Mouse (Mus musculus) hindbrain, embryonic 11.5 days (tissue): Measurements from ENCODE around the gene Mab21l3. TPM values are rescaled to one million over a fixed set of nuclear protein-coding genes. Genes with fewer than 3 reads are reported as not detected.
A peak's percentile ranks its signal among the peaks of the same experiment; 100 is the strongest.

Experiments used
- ATAC-seq: fragments of 200-750 bp; cut with Nextera tagmentation; 2 replicates; pipeline ENCODE4 v1.8.0; 2017; ENCODE audit warnings: mild to moderate bottlenecking, moderate TSS enrichment, moderate library complexity; ENCODE audit not compliant: low FRiP score
- DNase-seq: peaks from one replicate; pipeline ENCODE4 v3.0.0-alpha.2; 2015; ENCODE audit warnings: low spot score
- H3K27ac ChIP-seq: fragments of 300-500 bp; sonication (generic); 2 replicates; pipeline ENCODE4 v1.5.1; 2014; ENCODE audit warnings: mild to moderate bottlenecking, low read depth, low read length
- H3K27me3 ChIP-seq: fragments of 300-500 bp; sonication (generic); 2 replicates; pipeline ENCODE4 v1.6.1; 2014; ENCODE audit warnings: mild to moderate bottlenecking, low read length, moderate library complexity, mixed read lengths; ENCODE audit not compliant: control insufficient read depth, insufficient read depth
- H3K36me3 ChIP-seq: fragments of 300-500 bp; sonication (generic); 2 replicates; pipeline ENCODE4 v1.6.1; 2014; ENCODE audit warnings: mild to moderate bottlenecking, low read length, moderate library complexity, mixed read lengths; ENCODE audit not compliant: control insufficient read depth, insufficient read depth
- H3K4me1 ChIP-seq: fragments of 300-500 bp; sonication (generic); replicated peaks from 2 replicates; pipeline ENCODE4 v1.6.1; 2014; ENCODE audit warnings: low read length, mixed read lengths; ENCODE audit not compliant: control insufficient read depth, insufficient read depth
- H3K4me2 ChIP-seq: fragments of 300-500 bp; sonication (generic); replicated peaks from 2 replicates; pipeline ENCODE4 v1.6.1; 2014; ENCODE audit warnings: mild to moderate bottlenecking, low read depth, low read length
- H3K4me3 ChIP-seq: fragments of 300-500 bp; sonication (generic); 2 replicates; pipeline ENCODE4 v1.5.1; 2014; ENCODE audit warnings: low read depth, low read length
- H3K9ac ChIP-seq: fragments of 300-500 bp; sonication (generic); 2 replicates; pipeline ENCODE4 v1.6.1; 2014; ENCODE audit warnings: low read depth, low read length
- H3K9me3 ChIP-seq: fragments of 300-500 bp; sonication (generic); 2 replicates; pipeline ENCODE4 v1.6.1; 2016; ENCODE audit warnings: low read length; ENCODE audit not compliant: control insufficient read depth
- WGBS: fragments of 180-500 bp; shearing (Covaris S2); extraction: QIAGEN DNeasy Blood & Tissue Kit; methylation state at CpG from one replicate; pipeline ENCODE4 v1.1.7; 2014; 5-methylcytosine and 5-hydroxymethylcytosine counted together
- polyA plus RNA-seq: library from polyadenylated mRNA; unstranded; fragments of >200 nt; fragmentation: Nextera tagmentation; extraction: Ambion mirVana; gene quantifications from 2 replicates; pipeline ENCODE4 v1.2.1, GENCODE M21; 2014

Gene Mab21l3
- polyA plus RNA-seq, 1 experiment from 2014 or later, result 0.59 TPM

DNA sequence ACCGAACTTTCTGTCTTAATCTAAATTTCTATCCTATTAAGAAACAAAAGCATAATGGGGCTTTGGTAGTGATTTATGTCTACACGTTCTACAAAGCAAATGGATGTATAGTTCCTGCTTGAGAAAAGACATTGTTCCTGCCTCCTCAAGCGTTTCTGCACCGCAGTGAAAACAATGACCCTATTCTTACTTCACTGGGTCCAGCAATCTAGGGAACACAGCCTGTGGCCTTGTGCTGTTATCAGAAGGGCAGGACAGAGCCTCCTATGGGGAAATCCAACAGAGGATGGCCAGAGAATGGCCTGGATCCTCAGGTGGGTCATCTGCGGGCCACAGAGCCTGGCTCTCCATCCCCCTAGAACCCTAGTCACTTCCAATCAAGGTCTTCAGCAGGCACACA, 29.4 kb upstream of the Mab21l3 start:
- DNase-seq (no peak), ATAC-seq (peak; percentile 33; the same call in 1 of the 2 replicates)
- WGBS, result 22% methylated on average over 5 of the region's 5 CpGs
- Histone ChIP-seq H3K27me3 (no peaks in the 10 kb centered on the region), H3K4me2 (no peak overlapping the region), H3K36me3 (no peaks in the 10 kb centered on the region), H3K4me3 (no peak overlapping the region), H3K4me1 (peaks cover 3% of the 10 kb centered on the region; the same call in 1 of the 2 replicates), H3K27ac (no peak overlapping the region), H3K9me3 (no peaks in the 10 kb centered on the region), H3K9ac (no peak overlapping the region)

DNA sequence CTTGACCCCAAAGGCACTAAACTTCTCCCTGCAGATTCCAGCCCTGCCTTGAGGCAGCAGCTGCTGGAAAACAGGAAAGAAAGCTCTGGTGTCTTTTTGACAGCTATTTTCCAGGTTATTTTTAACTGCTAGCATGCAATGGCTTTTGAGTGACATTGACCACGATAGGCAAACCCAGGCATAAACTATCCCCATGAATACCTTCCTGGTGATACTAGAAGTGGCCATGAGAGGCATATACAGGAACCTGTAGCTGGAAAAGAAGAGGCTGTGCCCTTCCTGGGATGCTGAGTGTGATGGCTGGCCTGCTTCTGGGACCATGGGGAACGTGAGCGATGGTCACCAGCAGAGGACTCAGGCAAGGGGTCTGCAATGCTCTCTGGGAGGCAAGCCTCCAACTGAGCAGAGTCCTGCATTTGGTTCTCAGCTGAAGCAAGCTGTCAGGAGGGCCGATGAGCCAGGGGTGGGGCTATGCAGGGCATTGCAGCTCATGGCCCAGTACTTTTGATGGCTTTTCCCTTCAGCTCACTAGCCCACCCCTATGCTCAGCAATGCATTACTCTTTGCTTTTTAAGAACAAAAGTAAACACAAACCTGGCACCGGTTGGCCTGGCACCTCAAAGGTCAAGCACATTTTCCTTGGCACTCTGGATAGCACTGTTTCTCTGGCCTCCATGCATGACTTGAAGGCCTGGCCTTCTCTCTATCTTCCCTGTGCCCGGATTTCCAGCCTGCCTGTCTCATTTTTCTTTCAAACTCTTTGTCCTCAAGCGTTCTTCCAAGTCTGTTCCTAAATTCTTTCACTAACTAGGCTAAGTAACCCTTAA, 27.9 kb upstream of the Mab21l3 start:
- Histone ChIP-seq H3K9ac (no peak overlapping the region), H3K4me1 (peaks cover 3% of the 10 kb centered on the region; the same call in 1 of the 2 replicates), H3K27ac (0 out of 2 replicates have a peak overlapping the region, but pooled peaks have one; percentile 33), H3K4me3 (no peak overlapping the region), H3K9me3 (no peaks in the 10 kb centered on the region), H3K36me3 (no peaks in the 10 kb centered on the region), H3K27me3 (no peaks in the 10 kb centered on the region), H3K4me2 (no peak overlapping the region)
- ATAC-seq (no peak), DNase-seq (no peak)
- WGBS, result 72% methylated on average over 7 of the region's 7 CpGs

DNA sequence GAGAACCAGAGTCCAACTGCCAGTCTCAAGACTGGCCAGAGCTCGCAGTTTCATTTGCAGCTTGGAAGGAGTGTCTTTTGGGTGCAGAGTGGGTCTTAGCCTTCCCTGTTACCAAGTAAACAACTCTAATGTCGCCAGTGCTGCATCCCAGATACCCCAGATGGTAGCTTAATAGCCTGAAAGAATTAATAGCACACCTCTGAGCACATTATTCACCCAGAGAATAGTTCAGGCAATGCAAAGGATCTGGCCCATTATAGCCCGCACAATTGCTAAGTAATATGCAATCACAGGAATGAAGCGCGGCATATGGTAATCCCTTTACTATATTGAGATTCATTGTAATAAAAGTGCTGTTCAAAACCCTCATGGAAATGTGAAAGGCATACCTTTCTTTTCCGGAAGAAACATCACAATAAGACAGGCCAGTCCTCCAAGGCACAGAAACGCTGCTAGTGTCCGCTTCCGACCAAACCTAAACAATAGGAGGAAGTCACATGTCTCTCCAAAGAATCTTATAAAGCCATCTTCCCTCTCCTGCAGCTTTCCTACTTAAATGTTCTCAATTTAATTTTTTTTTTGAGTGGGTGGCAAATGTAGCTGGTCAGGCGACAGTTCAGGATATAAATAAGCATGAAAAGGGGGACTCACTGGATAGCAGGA, 26.6 kb upstream of the Mab21l3 start:
- peaks cover 3% of the 10 kb centered on the region; the same call in 1 of the 2 replicates for H3K4me1 ChIP-seq
- H3K27me3 ChIP-seq, result no peaks in the 10 kb centered on the region
- no peaks in the 10 kb centered on the region for H3K9me3 ChIP-seq
- 63% methylated on average over 10 of the region's 10 CpGs for WGBS
- ATAC-seq (no peak), DNase-seq (no peak)
- H3K27ac ChIP-seq, result 0 out of 2 replicates have a peak overlapping the region, but pooled peaks have one; percentile 3
- no peak overlapping the region for H3K4me2 ChIP-seq
- no peaks in the 10 kb centered on the region for H3K36me3 ChIP-seq
- H3K4me3 ChIP-seq, result no peak overlapping the region
- no peak overlapping the region for H3K9ac ChIP-seq

DNA sequence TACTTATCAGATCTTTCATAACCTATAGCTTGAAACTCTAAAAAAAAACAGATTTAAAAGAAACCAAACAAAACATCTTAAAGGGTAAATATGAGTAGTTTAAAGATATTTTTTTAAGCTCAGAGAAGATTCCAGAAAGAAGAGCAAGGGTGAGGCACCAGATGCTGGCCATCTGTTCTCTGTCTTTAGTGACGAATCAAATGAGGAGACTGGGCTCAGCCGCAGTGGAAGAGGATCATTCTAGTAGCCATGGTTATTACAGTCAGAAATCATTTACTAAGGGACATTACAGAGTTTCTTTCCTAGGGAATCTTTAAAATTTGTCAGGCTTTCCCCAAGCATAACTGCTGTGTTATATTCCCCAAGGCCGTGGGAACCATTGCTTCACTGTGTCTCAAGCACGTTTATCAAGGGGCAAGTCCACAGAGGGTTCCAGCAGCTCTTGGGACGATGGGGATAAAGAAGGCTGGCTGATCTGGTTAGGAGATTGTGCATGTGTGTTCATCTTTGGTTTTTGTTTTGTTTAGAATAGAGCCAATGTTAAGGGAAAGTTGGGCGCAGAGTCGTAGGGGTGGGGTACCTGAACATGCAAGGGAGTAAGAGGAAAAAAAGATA, 24.4 kb upstream of the Mab21l3 start:
- no peak for DNase-seq
- Histone ChIP-seq H3K4me2 (no peak overlapping the region), H3K9ac (no peak overlapping the region), H3K27me3 (no peaks in the 10 kb centered on the region), H3K9me3 (no peaks in the 10 kb centered on the region), H3K36me3 (no peaks in the 10 kb centered on the region), H3K27ac (no peak overlapping the region), H3K4me1 (no peaks in the 10 kb centered on the region; the same call in 1 of the 2 replicates), H3K4me3 (no peak overlapping the region)
- no peak for ATAC-seq
- 78% methylated on average over 7 of the region's 7 CpGs for WGBS

DNA sequence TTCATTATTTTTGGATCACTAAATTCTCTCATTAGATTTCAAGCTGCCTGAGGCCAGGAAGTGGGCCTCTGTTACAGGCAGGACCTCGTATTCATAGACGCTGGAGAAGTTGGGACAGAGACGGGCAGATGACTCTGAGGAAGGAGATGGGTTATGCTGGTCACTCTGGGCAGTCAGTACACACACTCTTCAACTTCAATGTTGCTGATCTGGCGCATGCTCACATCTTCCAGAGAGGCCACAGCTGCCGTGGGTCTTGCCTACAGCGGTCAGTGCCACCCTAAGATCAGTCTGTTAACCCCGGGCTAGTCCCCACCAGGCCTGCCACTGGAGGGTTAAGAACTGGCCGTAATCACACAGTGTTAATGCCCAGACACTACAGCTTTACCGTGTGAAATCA, 23.2 kb upstream of the Mab21l3 start:
- Histone ChIP-seq H3K9me3 (no peaks in the 10 kb centered on the region), H3K27me3 (no peaks in the 10 kb centered on the region), H3K4me1 (no peaks in the 10 kb centered on the region), H3K4me2 (no peak overlapping the region), H3K36me3 (no peaks in the 10 kb centered on the region), H3K27ac (no peak overlapping the region), H3K4me3 (no peak overlapping the region), H3K9ac (no peak overlapping the region)
- no peak for DNase-seq
- 92% methylated on average over 9 of the region's 9 CpGs for WGBS
- ATAC-seq, result no peak

DNA sequence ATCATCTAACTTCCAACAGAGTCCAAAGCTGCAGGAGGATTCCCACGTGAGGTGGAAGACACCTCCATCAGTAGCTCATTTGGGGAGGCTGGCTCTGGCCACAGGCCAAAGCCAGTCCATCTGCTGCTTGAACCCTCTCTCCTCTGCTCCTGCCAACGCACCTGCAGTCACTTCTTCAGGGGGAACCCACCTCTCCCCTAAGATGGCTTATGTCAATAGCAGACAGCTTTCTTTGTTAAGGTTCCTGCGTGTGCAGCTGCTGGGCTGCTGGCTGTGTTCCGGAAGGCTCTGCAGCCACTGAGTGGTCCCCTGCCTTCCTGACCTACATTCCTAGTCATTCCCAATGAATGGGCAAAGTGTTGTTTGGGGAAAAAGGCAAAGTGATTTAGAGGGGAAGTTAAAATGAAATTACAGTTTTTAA, 18.3 kb upstream of the Mab21l3 start:
- H3K27me3 ChIP-seq, result no peaks in the 10 kb centered on the region
- no peak overlapping the region for H3K9ac ChIP-seq
- DNase-seq (no peak), ATAC-seq (no peak)
- H3K4me1 ChIP-seq, result no peaks in the 10 kb centered on the region
- no peak overlapping the region for H3K4me3 ChIP-seq
- no peak overlapping the region for H3K4me2 ChIP-seq
- H3K36me3 ChIP-seq, result no peaks in the 10 kb centered on the region
- H3K9me3 ChIP-seq, result no peaks in the 10 kb centered on the region
- H3K27ac ChIP-seq, result no peak overlapping the region
- WGBS, result 83% methylated on average over 4 of the region's 4 CpGs

DNA sequence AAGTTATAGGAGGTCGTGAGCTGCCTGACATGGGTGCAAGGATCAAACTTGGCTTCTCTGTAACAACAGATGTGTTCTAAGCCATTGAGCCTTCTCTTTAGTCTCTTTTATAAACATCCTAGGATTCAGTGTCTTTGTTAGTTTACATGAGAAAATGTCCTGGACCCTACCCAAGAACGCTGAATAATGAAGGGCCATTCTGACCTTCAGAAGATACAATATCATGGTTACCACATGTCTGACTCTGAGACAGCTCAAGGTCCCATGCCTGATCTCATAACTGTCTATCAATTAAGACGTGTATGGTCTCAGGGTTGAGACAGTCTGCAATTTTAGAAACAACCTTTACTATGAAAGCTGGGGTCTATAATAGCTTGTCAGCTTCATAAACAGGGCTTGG, 13.1 kb upstream of the Mab21l3 start:
- H3K4me2 ChIP-seq, result no peak overlapping the region
- no peak for DNase-seq
- no peaks in the 10 kb centered on the region for H3K9me3 ChIP-seq
- no peaks in the 10 kb centered on the region for H3K36me3 ChIP-seq
- no peaks in the 10 kb centered on the region for H3K4me1 ChIP-seq
- no peaks in the 10 kb centered on the region for H3K27me3 ChIP-seq
- ATAC-seq, result no peak
- no peak overlapping the region for H3K4me3 ChIP-seq
- WGBS, result 78% methylated on average over 3 of the region's 3 CpGs
- no peak overlapping the region for H3K27ac ChIP-seq
- no peak overlapping the region for H3K9ac ChIP-seq

DNA sequence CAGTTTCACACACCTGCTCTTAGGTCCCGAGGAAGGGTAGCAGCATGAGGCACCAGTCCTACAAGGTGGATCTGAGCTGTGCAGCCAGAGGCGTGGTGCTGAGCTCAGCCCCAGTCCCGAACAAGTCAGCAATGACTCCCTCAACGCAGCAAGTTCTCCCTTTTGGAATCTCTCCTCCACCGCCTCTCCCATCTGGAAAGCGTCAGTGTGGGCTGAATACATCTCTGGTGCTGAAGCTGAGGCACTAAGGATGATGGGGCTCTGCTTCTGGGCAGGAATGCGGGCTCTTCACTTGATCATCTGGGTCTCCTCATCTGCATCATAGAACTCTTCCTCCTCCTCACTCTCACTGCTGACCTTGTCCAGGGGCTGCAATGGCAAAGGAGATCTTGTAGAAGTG, 11.4 kb upstream of the Mab21l3 start:
- H3K27me3 ChIP-seq, result no peaks in the 10 kb centered on the region
- no peak overlapping the region for H3K4me2 ChIP-seq
- ATAC-seq (no peak), DNase-seq (no peak)
- no peak overlapping the region for H3K4me3 ChIP-seq
- H3K9ac ChIP-seq, result no peak overlapping the region
- no peak overlapping the region for H3K27ac ChIP-seq
- no peaks in the 10 kb centered on the region for H3K9me3 ChIP-seq
- no peaks in the 10 kb centered on the region for H3K36me3 ChIP-seq
- no peaks in the 10 kb centered on the region for H3K4me1 ChIP-seq
- WGBS, result 72% methylated on average over 7 of the region's 7 CpGs
